Mouse (Mus musculus) frontal cortex, postnatal 14 days (tissue): Measurements from ENCODE around the gene Gpr182.

Source experiments
- DNase-seq, 2 experiments: peaks; one replicate each; pipeline ENCODE4 v3.0.0; 2022; ENCODE audit warnings: low spot score in 2 of 2

The Gpr182 gene

DNA sequence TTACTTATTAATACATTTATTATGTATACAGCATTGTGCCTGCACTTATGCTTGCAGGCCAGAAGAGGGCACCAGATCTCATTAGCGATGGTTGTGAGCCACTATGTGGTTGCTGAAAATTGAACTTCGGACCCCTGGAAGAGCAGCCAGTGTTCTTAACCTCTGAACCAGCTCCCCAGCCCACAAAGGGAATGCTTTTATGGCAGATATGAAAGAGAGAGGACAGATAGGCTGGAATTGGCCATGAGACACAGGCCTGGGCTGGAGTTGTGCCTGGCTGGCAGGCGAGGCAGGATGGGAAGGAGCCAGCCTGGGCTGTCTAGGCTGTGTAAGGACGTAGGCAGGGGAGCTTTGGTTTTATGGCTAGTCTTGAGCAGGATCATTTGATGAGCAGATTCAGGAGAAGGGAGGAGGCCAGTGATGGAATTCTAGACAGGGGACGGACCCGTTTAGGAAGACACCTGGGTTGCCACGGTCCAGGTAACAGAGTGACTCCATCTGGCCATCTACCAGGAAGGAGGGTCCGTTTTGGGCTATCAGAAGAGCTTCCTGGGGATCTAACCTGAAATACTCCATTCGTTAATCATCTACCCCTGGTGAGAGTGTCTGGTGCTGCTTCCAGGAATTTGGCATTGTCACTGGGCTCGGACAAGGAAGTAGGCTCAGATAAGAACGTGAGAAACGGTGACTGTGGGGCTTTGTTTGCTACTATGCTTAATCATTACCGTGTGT, 13.2 kb downstream of the Gpr182 start:
- no peak for DNase-seq

DNA sequence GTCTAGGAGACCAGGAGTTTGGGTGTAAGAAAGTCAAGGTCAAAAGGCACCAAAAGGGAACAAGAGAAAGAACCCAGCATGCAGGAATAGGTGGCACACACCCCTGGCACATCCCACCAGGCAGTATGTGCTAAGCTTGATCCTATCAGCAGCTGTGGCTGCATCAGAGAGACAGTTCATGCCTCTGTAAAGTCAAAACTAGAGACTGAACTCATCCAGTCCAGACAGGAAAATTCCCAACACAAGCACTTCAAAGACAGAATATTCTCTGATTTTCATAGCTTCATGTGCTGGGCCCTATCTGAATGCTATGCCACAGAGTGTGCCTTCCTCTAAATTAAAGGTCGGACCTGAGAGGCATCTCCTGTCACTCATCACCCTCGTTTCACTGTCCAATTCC, 14.0 kb downstream of the Gpr182 start:
- no peak for DNase-seq

DNA sequence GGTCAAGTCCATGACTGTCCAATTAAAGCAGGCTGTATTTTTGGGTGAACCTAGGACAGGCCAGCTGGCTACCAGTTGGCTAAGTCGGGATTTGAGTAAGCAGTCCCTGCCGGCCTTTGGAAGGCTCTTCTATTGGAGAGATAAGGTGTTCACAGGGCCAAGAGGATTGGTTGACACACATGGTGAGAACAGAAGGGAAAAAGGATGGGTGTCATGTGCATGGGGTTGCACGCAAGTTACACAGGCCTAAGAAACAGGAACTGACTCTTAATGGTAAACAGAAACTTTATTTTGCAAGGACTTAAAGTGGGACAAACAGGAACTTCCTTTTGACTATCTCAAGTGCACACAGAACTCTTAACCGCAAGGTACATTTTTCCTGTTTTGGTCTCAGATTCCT, 14.6 kb downstream of the Gpr182 start:
- DNase-seq = no peak

DNA sequence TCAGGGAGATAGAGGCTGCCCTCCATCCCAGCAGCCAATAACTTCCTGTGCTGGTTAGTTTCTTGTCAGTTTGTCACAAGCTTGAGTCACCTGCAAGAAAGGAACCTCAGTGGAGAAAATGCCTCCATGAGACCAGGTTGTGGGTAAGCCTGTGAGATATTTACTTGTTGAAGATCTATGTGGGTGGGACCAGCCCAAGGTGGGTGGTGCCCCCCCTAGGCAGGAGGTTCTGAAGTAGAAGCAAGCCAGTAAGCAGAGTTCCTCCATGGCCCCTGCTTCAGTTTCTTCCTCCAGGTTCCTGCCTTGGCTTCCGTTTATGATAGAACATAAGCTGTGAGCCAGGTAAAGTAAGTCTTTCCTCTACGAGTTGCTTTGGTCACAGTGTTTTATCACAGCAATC, 15.3 kb downstream of the Gpr182 start:
- no peak for DNase-seq

DNA sequence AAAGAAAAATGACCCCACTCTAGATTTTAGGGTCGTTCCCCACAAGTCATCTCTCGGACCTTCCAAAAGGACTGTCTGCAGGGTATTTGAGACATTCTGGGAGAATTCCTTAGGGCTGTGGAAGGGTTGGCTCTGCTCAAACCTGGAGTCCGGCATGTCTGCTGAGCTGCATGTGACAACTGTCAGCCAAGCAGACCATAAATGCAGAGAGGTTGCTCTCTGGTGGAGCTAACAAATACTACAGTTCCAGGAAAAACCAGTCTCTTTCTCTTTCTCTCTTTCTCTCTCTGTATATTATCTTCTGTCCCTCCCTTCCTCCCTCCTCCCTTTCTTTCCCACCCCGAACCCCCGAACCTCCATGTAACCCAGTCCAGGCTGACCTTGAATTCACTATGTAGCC, 17.1 kb downstream of the Gpr182 start:
- no peak for DNase-seq

DNA sequence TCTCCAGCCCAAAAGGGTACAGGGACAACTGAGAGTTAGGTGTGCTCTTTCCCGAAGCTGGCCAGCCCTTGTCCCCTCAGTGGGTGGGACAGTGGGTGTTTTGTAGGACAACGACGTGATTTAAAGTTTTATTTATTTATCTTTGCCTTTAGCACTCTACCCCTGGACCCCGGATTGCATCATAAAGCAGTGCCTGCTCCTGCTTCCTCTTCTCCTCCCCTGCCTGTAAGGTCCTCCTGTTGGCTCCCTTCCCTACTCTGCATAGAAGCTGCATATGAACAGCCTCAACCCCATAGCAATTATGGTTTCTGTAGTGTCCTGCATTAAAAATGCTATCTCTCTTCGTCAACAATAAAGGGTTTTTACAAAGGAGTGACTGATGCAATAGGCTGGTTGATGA, 20.1 kb downstream of the Gpr182 start:
- no peak for DNase-seq

DNA sequence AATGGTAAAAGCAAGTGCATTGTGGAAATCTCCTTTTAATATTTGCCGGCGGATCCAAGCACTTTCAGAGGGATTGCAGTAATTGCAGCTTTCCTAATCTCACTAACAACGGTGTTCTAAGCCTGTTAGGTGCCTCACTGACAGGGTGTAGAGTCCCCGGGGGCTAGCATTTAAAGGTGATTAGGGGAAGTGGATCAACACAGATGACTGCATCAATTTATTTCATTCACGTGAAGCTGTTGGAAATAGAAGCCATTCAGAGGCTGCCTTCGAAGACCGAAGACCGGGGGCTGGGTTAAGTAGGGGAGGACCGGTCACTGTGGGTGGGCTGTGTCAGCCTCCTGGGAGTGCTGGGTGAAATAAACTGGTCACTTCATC, 20.6 kb downstream of the Gpr182 start:
- DNase-seq = no peak

DNA sequence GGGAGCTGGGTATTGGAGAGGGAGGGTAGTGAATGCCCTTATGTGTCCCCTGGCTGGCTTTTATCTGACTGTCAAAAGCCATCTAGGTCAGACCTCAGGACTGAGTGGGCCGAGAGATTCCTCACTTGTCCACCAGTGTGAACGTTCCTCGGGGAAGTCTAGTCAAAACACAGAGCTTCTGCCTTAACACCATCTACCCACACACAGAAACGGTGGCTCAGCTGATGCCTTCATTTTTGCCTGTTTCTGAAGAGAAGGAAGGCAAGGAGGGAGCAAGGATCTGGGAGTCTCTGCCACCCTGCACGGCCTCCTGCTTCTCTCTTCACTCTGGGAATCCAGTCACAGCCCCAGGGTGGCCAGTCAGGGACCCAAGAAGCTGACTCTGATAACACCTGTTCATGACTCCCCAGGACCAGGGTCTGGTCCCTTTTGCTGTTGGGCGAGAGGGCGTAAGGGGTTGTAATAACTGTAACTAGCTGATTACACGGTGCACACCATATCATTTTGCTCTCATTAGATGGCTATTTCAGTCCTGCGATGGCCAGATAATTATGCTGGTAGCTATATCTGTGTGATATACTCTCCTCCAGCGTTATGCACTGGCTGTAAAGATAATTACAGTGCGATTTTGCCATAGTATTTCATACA, 21.1 kb downstream of the Gpr182 start:
- no peak for DNase-seq

DNA sequence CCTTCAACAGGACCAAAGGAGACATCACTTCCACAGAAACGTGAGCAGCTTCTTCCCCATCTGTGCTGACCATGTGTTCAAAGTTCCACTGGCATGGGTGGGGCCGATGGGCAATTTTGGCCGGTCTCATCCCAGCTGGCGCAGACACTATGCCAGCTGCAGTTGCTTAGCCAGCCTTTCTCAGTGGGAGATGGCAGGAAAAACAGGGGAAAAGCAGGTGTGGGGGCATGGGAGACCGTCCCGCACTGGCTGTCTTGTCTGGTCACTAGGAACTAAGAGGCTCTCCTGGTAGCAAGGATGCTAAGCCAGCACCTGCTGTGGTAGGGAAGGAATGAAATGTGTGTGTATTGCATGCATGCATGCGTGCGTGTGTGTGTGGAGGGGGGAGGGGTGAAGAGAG, 23.1 kb downstream of the Gpr182 start:
- DNase-seq = no peak

DNA sequence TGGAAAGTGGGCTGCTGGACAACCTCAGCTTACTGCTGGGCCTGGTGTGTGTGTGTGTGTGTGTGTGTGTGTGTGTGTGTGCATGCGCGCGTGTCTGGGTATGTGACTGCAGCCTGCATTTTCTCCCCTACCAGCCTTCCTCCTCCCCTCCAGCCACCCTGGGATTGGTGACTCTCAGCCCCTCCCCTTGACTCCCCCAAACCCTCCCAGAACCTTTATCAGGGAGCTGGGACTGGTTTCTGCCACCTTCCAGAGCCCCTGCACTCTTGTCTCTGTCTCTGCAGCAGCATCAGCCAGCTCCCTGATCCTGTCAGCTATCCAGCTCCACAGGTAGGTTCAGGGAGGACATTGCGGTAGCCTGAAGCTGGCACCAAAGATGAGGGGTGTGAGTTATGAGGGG, 26.4 kb downstream of the Gpr182 start:
- no peak for DNase-seq

DNA sequence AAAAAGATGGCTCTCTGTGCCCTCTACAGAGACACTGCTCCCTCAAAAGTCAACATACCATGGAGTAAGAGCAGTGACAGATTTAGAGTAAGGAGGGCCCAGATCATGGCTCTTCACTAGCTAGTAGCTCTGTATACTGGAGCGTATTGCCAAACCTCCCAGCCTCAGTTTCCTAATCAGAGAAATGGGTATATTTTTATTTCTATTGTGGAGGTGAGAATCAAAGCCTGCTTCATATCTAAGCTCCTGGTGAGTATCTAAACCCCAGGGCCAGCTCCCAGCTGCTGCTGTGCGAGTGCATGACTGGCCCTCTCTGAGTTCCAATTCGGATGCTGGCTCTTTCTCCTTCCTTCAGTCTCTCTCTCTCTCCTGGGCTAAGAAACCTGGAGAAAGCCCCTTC, 27.4 kb downstream of the Gpr182 start, which contains the start of gene Tac2:
Gene Tac2 (plus strand): TSS at position 301 of the 400 bp plus-strand sequence.
- no peak for DNase-seq

DNA sequence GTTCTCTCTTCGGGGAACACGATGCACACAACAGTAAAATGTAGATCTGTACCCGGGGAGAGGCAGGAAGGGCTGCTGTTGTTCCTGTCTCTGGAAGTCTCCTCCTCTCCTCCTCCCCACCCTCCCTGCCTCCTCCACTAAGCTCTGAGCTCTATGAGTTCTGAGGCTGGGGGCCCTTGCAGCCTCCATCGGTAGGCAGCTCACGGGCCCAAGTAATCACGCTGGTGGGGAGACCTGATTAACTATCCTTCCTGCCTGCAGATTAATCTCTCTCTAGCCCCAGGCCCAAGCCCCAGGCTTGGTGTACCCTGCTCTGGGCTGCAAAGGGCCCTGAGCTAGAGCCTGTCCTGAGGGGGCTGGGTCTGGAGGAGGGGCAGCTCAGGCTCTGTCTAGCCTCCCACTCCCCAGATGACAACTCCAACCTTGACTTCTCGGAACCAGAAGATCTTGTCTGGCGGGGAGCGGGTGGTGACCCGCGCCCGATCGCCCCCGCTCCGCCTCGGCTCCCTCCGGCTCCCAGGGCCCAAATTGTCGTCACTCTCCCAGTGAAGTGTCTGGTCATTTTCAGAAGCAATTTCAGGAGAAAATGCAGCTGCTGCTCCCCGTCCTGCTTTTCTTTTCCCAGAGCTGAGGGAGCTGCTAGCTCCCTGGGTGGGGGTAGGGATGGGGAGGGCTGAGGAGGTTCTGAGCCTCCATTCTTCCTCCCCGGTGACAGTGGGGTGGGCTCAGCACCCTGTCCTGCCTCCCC, 29.7 kb downstream of the Gpr182 start:
- DNase-seq = no peak

DNA sequence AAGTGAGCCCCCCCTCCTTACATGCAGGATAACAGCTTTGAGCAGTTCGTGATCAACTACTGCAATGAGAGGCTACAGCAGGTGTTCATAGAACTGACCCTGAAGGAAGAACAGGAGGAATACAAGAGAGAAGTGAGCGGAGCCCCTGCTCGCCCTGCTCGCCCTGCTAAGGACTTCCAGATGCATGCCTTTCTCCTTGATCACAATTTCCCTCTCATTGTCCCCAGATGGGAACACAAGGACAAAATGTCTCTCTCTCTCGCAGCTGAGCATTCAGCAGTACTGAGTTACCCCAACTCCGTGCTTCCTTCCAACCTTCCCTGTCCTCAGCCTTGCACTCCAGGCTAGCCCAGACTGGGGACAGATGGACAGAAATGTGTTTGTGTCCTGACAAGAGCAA, 38.8 kb downstream of the Gpr182 start:
- DNase-seq = no peak

DNA sequence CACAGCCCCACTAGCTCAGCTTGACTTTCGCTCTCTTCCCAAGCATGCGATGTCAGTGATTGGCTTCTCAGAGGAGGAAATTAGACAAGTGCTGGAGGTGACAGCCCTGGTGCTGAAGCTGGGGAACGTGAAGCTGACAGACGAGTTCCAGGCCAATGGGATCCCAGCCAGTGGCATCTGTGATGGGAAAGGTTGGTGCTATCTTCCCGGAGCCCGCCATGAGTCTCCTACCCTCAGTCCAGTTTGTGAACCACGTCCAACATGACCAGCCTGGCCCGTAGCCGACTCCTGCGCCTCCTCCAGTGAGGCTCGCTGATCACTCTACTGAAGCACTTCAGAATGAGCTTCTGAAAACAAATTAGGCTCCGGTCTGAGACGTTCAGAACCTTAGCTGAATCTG, 41.2 kb downstream of the Gpr182 start:
- no peak for DNase-seq

DNA sequence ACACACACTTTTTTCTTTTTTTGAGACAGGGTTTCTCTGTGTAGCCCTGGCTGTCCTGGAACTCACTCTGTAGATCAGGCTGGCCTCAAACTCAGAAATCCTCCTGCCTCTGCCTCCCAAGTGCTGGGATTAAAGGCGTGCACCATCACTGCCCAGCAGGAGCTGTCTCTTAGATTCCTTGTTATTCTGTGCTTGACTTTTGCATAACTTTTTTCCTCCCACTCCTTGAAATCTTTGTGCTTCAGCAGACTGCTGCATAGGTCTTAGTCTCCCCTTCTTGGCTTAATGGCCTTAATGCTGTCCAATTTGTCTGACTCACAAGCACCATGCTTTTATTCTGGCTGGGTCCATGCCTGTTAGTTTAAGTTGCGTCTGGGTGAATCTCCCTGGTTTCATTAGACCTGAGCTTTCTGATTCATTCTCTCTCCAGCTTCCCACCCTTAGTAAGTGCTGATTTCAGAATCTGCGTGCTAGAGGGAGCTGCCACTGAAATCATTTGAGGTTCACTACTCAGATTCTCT, 42.6 kb downstream of the Gpr182 start:
- no peak for DNase-seq

DNA sequence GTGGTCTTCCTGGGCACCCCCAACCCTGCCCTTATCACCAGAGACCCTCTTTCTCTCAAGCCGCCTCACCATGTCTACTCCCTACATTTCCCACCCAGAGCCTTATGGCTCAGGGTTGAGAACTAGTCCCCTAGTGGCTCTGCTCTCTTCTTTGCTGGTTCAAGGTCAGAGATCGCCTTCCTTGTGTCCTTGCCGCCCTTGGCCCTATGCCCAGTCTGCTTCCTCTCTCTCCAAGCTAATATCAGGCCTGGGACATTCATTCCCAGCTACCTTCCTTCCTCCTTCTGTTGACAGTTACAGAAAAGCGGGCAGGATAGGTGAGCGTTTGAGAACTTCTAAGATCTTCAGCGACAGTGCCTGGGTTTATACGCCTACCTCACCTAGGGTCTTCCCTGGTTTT, 43.8 kb downstream of the Gpr182 start:
- DNase-seq = no peak

DNA sequence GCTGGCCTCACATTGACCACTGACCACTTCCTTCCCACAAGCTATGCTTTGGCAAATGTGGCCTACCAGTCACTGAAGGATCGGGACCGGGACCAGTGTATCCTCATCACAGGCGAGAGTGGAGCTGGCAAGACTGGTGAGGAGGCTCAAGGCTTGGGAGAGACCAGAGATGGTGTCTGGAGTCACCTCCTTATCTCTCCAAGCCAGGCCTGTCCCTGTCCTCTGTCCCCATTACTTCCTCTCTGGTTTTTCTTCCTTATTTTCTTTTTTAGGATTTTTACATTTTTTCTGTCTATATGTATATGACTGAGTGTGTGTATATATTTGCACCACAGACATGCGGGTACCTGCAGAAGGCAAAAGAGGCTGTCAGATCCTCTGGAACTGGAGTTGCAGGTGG, 45.7 kb downstream of the Gpr182 start:
- no peak for DNase-seq

DNA sequence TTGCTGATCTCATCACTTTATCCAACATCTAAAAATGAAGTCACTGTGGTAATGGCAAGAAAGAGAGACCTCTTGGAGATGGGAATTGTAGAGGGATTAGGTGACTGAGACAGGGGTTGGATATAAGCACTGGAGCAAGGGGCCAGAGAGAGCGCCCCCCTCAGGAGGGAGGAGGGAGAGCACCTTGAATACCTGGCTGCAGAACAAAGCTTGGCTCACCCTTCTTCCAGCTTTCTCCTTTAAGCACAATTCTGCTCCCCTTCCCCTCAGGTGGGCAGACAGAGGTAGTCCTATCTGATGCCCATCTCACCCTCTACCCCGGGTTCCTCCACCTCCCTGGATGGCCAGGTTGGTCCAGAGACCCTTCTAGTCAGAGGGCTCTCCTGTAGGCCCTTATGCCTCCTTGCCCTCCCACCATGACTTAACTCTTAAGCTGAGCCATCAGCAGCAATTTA, 46.7 kb downstream of the Gpr182 start, which contains the start of gene Myo1a:
Gene Myo1a (plus strand): TSS at position 405 of the 455 bp plus-strand sequence.
- no peak for DNase-seq

DNA sequence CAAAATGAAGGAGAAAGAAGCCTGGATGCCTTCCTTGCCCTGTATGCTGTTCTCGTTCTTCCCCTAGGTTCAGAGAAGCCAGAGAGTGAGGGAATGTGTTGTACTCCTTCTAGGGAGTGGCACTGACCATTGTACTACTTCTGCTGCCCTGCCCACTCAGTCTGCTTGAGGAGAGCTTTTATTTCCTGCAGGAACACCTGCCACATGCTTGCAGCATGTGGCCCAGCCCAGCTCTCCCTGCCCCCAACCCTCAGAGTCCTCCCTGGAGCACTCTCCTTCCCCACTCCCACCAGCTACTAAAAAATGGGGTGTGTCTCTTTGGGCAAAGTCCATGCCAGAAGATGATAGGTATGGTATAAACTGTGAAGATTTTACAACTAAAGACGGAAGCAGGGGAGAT, 47.2 kb downstream of the Gpr182 start:
- no peak for DNase-seq

DNA sequence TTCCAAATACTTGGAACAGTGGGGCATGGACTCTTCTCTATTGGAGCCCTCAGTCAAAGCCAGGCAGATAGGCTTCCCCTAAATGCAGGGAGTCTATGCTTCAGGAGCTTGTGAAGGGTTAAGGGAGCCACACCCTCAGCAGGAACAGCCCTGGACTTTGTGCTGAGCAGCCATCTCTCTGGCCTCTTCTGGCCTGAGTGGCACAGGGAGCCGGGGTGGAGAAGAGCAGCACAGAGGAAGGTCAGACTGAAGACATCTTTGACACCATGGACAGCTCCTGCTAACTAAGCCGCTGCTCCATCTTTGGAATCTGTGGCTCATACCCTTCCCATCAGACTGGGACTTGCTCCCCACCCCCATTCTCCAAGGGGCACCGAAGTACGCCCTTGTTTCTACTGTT, 48.2 kb downstream of the Gpr182 start:
- DNase-seq = no peak

DNA sequence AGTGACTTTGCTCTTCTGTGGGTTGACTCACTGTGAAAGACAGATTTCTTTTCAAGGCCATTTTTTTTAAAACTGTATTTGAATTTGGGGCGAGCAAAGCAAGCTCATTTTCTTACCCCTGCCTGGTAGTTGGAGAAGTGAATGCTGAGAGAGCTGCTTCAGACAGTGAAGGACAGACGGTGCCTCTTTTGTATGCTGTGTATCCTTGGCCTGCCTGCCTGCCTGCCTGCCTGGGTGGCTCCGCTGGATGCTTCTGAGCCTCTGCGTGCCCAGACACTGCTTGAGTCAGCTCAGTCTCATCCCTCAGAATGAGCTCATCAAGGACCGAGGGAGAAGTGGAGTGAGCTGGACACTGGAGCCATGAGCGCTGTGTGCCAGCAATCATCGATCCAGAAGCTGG, 52.6 kb downstream of the Gpr182 start:
- no peak for DNase-seq
